Mouse (Mus musculus) left cerebral cortex, postnatal 10 days (tissue): ENCODE results near the gene Milr1. TPM values are rescaled to one million over a fixed set of nuclear protein-coding genes. Genes with fewer than 3 reads are reported as not detected.
"Not testable (repeated sequence)": the region's sequence is repeated elsewhere in the genome, so short reads cannot be mapped to it uniquely, and the experiment has no call there.

Experiments used
- DNase-seq, 2 experiments: peaks; one replicate each; pipeline ENCODE4 v3.0.0; 2021 to 2022; ENCODE audit warnings: low spot score in 2 of 2, mixed read lengths in 1 of 2; ENCODE audit errors: extremely low spot score in 1 of 2
- intact Hi-C: fragments of 180-260 bp; cut with DNase I; formaldehyde crosslinking; loops from one replicate; pipeline ENCODE4 v1.15.1; 2025
- total RNA-seq, 2 experiments: library from RNA; stranded (reverse); gene quantifications; 2 replicates each; pipeline ENCODE4 v1.2.3; 2021

Gene Milr1
- total RNA-seq, 2 experiments from 2014 or later = 0.45 to 1.1 TPM

DNA sequence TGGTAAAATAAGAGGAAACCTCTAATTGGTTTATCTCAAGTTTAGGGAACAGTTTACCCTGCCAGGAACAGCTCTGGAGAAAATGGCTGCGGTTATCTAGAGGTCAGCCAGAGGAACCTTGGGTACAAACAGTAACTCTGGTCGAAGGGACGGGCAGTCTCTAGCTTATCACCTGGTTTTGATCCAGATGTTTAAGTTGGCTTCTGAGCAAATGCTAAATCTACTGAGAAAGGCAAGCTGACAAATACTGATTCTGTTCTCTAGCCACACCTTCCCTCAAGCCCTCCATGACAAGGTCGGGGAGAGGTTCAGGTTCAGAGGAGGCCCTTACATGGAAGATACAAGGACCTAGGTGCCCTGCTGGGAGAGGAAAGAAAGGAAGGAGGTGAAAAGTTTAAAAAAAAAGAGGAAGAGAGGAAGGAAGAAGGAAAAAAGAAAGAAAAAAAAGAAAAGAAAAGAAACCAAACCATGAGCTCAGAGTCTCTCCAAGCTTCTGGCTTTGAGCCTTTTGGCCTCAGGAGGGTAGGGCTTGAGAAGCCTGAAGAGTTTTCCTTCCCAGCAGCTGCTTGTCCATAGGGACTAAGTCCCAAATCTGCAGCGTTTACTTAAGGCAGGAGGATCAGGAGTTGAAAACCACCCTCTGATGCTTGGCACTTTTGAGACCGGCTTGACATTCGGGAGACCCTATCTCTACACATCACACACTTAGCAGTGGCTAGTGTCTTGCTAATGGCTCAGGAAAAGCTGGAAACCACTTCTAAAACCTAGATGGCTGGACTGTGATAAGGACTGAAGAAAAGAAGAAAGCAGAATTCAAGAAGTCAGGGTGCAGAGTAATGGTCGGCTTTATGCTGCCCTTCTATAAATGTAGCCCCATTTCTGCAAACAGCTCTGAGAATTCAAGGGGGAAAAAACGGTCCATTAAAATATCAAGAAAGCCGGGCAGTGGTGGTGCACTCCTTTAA is 22.3 kb upstream of the Milr1 start:
- DNase-seq = no peak
- intact Hi-C loops = no loop called here

DNA sequence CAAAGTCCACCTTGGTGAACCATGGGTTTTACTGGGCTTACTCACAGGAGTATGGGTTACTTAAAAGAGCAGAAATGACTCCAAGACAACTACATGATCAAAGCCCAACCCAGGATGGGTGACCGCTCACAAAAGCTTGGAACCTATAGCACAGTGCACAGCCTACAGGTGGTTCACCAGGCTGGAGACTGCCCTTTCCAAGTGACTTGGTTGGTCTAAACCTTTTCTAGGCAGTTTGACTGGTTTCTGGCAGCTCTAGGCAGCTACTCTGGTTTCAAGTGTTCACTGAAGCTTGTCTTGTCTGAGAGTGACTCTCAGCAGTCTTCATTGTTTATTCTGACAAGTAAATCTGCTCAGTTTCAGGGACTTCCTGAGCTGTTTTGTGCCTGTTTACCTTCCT is 21.4 kb upstream of the Milr1 start:
- DNase-seq = no peak
- intact Hi-C loops = no loop called here

DNA sequence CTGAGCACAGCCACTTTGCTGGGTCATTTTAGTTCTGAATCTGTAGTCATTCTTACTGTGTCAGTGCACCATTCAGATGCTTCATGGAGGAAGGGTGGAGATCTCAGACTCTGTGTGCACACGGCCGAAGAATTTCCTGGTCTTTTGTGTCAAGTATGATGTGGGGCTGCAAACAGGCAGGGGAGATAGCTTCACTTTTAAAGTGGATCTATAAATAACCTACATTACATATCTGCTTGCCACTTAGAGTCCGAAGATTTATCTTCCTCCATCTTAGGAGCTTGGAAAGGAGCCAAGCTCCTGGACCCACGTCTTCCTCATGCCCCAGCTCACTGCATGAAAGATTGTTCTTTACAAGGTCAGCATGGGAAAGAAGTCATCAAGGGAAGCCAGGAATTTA is 20.3 kb upstream of the Milr1 start:
- no peak for DNase-seq
- intact Hi-C loops = no loop called here

DNA sequence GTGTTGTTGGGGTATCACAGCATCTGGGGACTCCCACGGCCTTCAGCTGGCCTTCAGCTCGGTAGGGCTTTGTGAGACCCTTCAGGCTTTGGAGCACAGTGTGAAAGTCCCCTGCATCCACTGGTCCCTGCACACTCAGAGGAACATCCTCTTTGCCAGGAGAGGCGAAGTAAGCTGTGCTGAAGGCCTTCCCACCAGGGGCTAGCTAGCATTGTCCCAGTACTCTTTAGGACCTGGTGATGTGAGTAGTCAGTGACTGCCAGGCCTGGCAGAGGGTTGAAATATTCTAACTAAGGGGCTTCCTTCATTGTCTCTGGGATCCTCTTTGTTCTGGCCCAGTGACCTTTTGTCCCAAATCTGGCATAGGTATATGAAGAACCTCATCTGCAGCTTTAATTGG is 14.4 kb upstream of the Milr1 start:
- intact Hi-C loops = no loop called here

DNA sequence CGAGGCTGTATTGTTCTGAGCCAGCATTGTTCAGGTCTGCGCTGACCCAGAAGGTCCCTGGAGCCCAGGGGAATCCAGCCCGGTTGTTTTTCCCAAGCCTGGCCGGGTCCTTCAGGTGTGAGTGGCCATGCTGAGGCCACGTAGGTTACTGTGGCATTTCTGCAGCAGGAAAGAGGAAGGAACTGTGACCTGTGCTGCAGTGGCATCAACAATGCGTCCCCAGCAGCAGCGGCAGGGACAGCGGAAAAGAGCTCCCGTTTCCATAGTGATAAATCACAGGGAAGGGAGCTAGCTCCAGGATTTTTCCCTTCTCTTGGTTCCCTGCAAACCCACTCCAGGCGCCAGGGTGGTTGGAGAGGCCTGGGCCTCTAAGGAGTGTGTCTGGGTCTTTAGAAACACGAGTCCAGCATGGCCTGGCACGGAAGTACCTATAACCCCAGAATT is 13.8 kb upstream of the Milr1 start:
- peak; percentile 36 to 58 for DNase-seq
- intact Hi-C loops = no loop called here

More for the DNA sequence above, 14.4 kb upstream of the Milr1 start:
- no peak for DNase-seq

DNA sequence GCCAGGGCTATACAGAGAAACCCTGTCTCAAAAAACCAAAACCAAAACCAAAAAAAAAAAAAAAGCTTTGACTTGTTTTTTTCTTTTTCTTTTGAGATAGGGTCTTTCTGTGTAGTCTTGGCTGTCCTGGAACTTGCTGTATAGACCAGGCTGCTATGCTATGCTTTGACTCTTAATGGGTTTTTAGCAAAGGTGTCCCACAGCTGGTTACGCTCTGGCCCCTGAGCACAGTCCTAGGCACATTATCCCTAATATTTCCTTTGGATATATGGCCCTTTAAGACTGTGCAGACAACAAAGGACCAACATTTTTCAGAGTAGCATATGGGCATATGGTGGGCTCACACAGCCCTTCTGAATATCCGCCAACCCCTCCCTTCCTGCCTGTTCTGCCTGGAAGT is 11.9 kb upstream of the Milr1 start:
- intact Hi-C loops = loop anchor here (2.0 kb wide), 1 partner anchor 90 kb away; no protein-coding TSS in a partner anchor
- no peak for DNase-seq

DNA sequence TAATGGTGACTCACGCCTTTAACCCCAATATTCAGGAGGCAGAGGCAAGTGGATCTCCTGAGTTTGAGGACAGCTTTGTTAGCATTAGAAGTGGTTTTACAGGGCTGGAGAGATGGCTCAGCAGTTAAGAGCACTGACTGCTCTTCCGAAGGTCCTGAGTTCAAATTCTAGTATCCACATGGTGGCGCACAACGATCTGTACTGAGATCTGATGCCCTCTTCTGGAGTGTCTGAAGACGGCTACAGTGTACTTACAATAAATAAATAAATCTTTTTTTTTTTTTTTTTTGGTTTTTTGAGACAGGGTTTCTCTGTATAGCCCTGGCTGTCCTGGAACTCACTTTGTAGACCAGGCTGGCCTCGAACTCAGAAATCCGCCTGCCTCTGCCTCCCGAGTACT is 10.3 kb upstream of the Milr1 start:
- not testable (repeated sequence) for DNase-seq
- intact Hi-C loops = loop anchor here (5.0 to 10.0 kb wide), 2 partner anchors 246 to 323 kb away; no protein-coding TSS in a partner anchor

DNA sequence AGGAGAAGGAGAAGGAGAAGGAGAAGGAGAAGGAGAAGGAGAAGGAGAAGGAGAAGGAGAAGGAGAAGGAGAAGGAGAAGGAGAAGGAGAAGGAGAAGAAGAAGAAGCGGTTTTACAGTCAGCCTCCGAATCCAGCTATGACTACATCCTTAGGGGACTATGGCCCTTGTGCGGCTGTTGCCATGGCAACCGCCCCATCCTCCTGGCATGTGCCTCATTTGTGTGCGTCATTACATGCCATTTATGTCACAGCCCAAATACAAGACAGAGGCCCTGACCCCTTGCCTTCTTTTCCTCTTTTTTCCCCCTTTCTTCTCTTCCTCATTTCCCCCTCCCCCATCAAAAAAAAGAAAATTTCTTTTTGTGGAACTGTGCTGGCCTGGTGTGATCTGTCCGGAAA is 9.8 kb upstream of the Milr1 start:
- intact Hi-C loops = loop anchor here (5.0 to 10.0 kb wide), 2 partner anchors 246 to 324 kb away; no protein-coding TSS in a partner anchor
- peak in 1 of 2 experiments; percentile 58 for DNase-seq

DNA sequence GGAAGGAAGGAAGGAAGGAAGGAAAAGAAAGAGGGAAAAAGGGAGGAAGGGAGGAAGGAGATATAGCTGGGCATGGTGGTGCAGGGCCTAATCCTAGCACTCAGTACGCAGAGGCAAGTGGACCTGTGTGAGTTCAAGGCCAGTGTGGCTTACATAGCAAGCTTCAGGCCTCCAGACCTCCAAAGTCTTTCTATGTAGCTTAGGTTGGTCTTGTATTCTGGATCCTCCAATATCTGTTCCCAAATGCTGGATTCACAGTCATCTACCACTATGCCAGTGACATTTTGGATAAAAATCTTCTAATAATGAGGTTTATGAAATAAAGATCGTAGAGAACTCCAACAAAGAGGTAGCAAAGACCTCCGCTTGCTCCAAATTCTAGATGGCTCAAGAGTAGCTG is 9.2 kb upstream of the Milr1 start:
- no peak for DNase-seq
- intact Hi-C loops = loop anchor here (5.0 to 10.0 kb wide), 2 partner anchors 247 to 325 kb away; no protein-coding TSS in a partner anchor

DNA sequence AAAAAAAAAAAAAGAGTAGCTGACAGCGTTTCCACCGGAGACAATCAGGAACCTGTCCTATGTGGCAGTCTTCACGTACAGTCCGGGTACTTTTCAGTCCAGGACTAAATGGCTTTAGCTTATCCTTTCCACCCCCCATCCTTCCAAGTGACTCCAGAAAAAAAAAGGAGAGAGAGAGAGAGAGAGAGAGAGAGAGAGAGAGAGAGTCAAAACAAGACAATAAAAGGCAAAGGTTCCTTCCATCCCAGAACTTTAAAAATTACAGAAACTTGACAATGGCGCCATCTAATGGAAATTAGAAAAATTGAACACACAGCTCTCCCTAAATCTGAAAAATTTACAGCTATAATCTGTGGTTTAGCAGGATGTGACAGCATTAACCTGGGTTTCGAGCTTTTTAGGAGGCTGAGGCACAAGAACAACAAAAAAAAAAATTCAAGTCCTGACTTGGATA is 8.6 kb upstream of the Milr1 start:
- intact Hi-C loops = loop anchor here (5.0 to 10.0 kb wide), 2 partner anchors 248 to 325 kb away; no protein-coding TSS in a partner anchor
- no peak for DNase-seq

DNA sequence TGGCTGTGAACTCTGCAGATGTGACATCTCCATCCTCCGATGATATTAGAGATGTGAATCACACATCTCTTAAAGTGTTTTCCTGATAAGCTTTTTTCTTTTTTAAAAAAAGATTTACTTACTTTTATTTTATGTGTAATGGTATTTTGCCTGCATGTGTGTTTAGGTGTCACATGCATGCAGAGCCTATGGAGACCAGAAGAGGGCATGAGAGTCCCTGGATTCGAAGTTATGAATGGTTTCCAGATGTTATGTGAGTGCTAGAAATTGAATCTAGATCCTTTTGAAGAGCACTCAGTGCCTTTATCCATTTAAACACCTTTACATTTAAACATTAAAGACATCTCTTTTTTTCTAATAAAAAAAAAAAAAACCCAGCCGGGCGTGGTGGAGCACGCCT is 6.1 kb upstream of the Milr1 start:
- no peak for DNase-seq
- intact Hi-C loops = loop anchor here (5.0 to 10.0 kb wide), 2 partner anchors 250 to 328 kb away; no protein-coding TSS in a partner anchor

DNA sequence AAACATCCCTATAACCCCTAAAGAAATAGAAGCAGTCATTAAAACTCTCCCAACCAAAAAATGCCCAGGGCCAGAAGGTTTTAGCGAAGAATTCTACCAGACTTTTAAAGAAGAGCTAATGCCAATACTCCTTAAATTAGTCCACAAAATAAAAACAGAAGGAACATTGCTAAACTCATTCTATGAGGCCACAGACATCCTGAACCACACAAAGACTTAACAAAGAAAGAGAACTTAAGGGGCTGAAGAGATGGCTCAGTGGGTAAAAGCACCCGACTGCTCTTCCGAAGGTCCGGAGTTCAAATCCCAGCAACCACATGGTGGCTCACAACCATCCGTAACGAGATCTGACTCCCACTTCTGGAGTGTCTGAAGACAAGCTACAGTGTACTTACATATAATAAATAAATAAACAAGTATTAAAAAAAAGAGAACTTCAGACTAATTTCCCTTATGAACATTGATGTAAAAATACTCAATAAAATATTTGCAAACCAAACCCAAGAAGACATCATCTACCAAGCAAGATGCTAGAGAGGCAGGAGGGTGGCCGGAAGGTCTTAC is 1.4 kb upstream of the Milr1 start:
- not testable (repeated sequence) for DNase-seq
- intact Hi-C loops = loop anchor here (10.0 kb wide), 1 partner anchor 255 kb away; no protein-coding TSS in a partner anchor

DNA sequence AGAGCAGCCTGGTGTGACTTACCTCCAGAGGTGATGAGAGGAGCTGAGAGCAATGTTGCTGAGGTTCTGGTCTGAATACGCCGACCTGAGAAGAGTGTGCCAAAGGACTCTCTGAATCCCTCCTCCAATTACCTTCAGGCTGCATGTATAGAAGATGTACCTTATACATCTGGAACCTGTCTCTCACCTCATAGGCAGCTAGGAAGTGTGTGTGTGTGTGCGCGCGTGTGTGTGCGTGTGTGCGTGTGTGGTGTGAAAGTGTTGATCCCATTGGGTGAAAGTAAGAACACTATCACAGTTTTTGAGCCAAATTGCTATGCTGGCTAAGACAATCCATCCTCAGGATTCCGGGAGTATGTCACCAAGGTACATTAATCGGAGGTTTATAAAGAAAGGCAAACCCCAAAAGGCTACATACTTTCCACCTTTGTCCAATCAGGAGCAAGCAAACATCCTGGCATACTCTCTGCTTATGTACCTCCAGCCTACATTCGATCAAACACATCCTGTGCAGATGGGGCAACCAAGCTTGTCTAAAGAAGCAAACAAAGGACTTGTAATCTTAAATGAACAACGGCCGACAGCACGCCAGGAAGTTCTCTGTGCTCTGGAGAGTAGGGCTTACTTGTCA is 790 bp upstream of the Milr1 start, which contains the start of gene Pecam1:
Pecam1 (minus strand) TSS at position 508 of the 631 bp plus-strand sequence.
- intact Hi-C loops = no loop called here
- no peak for DNase-seq

DNA sequence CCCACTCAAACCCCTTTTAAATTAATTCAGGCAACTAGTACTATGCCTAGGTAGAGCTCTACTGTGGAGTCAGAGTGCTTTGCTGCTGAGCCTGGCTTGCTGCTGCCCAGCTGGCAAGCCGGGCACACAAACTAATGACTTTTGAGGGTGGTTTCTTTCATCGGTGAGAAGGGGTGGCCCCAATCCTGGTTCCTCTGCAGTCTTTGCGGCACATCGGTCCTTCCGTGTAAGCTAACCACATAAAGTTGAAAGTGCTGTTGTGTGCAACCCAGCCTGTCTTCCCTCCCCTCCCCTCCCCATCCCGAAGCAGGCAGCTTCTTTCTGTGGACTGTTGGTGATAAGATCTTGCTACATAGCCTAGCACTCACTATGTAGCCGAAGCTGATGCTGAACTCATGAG is 1.1 kb downstream of the Milr1 start:
- intact Hi-C loops = no loop called here
- no peak for DNase-seq

DNA sequence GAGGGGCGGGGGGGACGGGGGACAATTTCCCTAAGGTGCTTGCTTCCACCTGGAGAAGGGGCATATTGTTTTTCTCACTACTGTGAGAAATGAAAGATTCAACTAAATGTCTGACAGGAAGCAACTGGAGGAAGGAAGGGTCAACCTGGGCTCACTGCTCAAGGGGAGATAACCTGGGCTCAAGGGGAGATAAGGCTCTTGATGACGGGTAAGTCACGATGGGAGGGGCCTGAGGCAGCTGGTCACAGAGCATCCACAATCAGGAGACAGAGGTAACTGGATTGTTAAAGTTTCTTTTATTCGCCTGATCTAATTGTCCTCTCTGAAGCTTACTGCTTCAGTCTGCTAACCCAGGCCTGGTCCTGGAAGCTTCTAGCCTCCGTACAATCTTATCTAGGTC is 2.3 kb downstream of the Milr1 start:
- intact Hi-C loops = no loop called here
- no peak for DNase-seq

DNA sequence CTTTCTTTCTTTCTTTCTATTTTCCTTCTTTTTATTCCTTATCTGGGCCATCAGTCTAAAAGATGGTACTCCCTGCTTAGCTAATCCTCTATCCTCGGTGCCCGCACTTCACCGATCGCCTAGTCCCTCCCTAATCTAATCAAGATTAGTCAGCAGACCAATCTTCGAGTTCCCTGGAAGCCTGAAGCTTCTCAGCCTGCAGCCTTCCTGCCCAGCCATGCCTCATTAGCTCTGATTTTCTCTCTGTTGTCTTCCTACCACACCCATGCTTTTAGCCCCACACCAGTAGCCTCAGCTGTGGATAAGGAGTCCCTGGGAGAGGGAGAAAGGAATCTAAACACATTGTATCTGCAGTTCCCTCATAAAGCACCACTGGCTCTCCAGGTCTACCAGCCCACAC is 4.6 kb downstream of the Milr1 start:
- intact Hi-C loops = no loop called here
- DNase-seq = no peak

DNA sequence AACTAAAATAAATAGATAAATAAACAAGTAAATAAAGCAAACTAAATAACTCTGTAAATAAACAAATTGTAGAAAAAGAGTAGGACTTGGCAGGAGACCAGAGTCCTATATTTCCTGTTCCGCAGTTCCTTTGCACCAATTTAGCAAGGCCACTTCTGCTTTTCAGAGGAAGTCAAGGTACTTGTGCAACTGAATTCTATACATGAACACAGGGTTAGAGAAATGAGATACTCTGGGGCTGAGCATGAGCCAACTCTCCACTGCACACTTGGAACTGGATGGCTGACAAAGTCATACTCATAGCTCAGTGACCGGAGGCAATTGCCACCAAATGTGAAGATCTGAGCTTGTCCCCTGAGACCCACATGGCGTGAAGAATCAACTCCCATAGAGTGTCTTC is 8.0 kb downstream of the Milr1 start:
- intact Hi-C loops = no loop called here
- no peak for DNase-seq

DNA sequence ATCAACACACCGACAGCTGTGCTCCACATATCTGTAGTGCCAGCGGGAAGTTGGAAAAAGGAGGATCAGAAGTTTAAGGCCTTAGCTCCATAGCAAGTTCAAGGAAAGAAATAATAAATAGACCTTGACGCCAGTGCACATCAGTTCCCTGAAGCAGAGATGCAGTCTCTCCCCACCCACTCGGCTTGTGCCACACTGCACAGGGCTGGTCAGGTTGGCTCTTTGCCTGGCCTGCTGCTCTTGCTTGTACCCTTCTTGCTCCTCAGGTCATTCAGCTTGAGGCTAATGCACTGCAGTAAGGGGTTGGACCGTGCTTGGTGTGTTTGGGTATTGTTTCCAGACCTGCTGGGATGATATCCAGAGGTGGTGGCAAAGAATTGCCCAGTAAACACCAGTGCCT is 9.5 kb downstream of the Milr1 start:
- no peak for DNase-seq
- intact Hi-C loops = no loop called here

DNA sequence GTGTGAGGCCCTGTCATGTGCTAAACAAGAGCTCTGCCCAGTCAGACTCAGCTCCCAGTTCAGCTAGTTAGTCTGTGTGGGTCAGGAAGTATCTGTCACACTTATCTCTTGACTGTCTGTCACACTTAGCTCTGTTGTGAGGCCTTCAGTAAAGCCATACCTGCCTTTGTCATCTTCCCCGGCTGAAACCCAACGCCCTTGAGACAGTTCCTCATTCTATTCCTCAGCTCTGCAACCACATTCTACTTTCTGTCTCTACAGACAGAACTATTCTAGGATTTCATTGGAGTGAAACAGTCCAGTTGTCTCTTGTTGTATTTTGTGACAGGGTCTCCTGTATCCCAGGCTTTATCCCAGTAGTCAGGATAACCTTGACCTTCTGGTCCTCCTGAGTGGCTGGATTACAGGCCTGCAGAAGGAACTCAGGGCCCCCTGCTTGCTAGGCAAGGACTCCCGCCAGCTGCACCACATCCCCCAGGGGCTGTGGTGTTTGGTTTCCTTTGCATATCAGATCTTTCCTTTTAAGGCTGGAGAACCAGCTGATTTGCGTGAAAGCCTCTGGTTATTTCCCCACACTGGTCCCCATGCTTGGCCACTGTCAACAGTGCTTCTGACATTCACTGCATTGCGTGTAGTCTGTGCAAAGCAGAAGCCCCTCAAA is 11.2 kb downstream of the Milr1 start:
- intact Hi-C loops = no loop called here
- DNase-seq = peak in 1 of 2 experiments; percentile 41
